Mouse (Mus musculus): ENCODE data around the gene Gnai2.

GRCm38 (mm10) chr9:107633091-107633660 is 2.0 kb downstream of the Gnai2 start:
- TF ChIP-seq CTCF (IDR thresholded peaks at IDR 0.05; ENCODE audit: borderline replicate concordance, insufficient read depth, low read depth, low read length) (no peak), POLR2A (IDR thresholded peaks at IDR 0.05; ENCODE audit: borderline replicate concordance, insufficient read depth, low read length) (0 out of 2 replicates have a peak, but pooled peaks have one; percentile 28)

Data from cerebellum, adult 2 months (tissue).